Mouse (Mus musculus): ENCODE results near the gene Rpl10.

Gene Rpl10

GRCm38 (mm10) chrX:74270062-74270901, at the start of gene Rpl10:
Gene Rpl10 (plus strand): TSS chrX:74270812.
- DNase-seq: peak; percentile 81

- DNase-seq: no peak
Observed at GRCm38 (mm10) chrX:74230038-74230437, 40.6 kb upstream of the Rpl10 start.

GRCm38 (mm10) chrX:74233196-74233595, 37.4 kb upstream of the Rpl10 start:
- DNase-seq: no peak

- no peak for DNase-seq
Observed at GRCm38 (mm10) chrX:74240332-74240731, 30.3 kb upstream of the Rpl10 start.

GRCm38 (mm10) chrX:74243396-74243795, 27.2 kb upstream of the Rpl10 start:
- DNase-seq: no peak

- DNase-seq: no peak
Observed at GRCm38 (mm10) chrX:74243807-74244206, 26.8 kb upstream of the Rpl10 start.

- no peak for DNase-seq
Observed at GRCm38 (mm10) chrX:74244614-74245083, 26.0 kb upstream of the Rpl10 start.

- DNase-seq: no peak
Observed at GRCm38 (mm10) chrX:74245107-74245506, 25.5 kb upstream of the Rpl10 start.

GRCm38 (mm10) chrX:74245687-74246086, 24.9 kb upstream of the Rpl10 start:
- peak; percentile 72 for DNase-seq

GRCm38 (mm10) chrX:74246213-74246681, 24.4 kb upstream of the Rpl10 start:
- peak; percentile 78 for DNase-seq

GRCm38 (mm10) chrX:74246693-74247092, 23.9 kb upstream of the Rpl10 start:
- DNase-seq: no peak

GRCm38 (mm10) chrX:74248651-74249050, 22.0 kb upstream of the Rpl10 start:
- DNase-seq: peak; percentile 71

GRCm38 (mm10) chrX:74249615-74250014, 21.0 kb upstream of the Rpl10 start, which contains the start of gene Flna:
Gene Flna (minus strand): TSS chrX:74249820.
- peak; percentile 62 for DNase-seq

- DNase-seq: peak; percentile 77
Observed at GRCm38 (mm10) chrX:74254153-74254887, 16.3 kb upstream of the Rpl10 start, which contains the start of gene Emd. Gene Emd (plus strand): TSS chrX:74254687.

- no peak for DNase-seq
Observed at GRCm38 (mm10) chrX:74254888-74255565, 15.6 kb upstream of the Rpl10 start.

GRCm38 (mm10) chrX:74257746-74258145, 12.9 kb upstream of the Rpl10 start:
- DNase-seq: no peak

GRCm38 (mm10) chrX:74269736-74270061, 913 bp upstream of the Rpl10 start:
- no peak for DNase-seq

GRCm38 (mm10) chrX:74270902-74271551, 415 bp downstream of the Rpl10 start:
- DNase-seq: no peak

- no peak for DNase-seq
Observed at GRCm38 (mm10) chrX:74273422-74274322, 3.1 kb downstream of the Rpl10 start.

GRCm38 (mm10) chrX:74277916-74278315, 7.3 kb downstream of the Rpl10 start:
- DNase-seq: no peak

- DNase-seq: no peak
Observed at GRCm38 (mm10) chrX:74281041-74281731, 10.6 kb downstream of the Rpl10 start.

All from right cerebral cortex, postnatal 14 days (tissue).